Mouse (Mus musculus): Measurements from ENCODE around the gene Slc15a2. TPM values are rescaled to one million over a fixed set of nuclear protein-coding genes. Genes with fewer than 3 reads are reported as not detected.

Slc15a2 gene
- polyA plus RNA-seq, 1 experiment from 2014 or later = 3.7 TPM

GRCm38 (mm10) chr16:36718637-36719036, 66.1 kb downstream of the Slc15a2 start:
- Histone ChIP-seq H3K27me3 (ENCODE audit: control insufficient read depth, insufficient read depth, low read length) (no peaks in the 10 kb centered on the region), H3K9ac (ENCODE audit: low read depth, low read length) (no peak overlapping the region), H3K4me2 (replicated peaks; ENCODE audit: low read depth, low read length) (no peak overlapping the region), H3K27ac (ENCODE audit: low read depth, low read length) (no peak overlapping the region), H3K4me1 (replicated peaks; ENCODE audit: control insufficient read depth, insufficient read depth, low read length) (no peaks in the 10 kb centered on the region), H3K4me3 (ENCODE audit: low read depth, low read length) (no peak overlapping the region), H3K9me3 (ENCODE audit: control insufficient read depth, low read length) (no peaks in the 10 kb centered on the region), H3K36me3 (ENCODE audit: control insufficient read depth, insufficient read depth, low read length) (no peaks in the 10 kb centered on the region)
- DNase-seq (ENCODE audit: low spot score) (no peak), ATAC-seq (ENCODE audit: low FRiP score) (no peak)

GRCm38 (mm10) chr16:36717481-36717880, 67.3 kb downstream of the Slc15a2 start:
- ATAC-seq (ENCODE audit: low FRiP score) (no peak), DNase-seq (ENCODE audit: low spot score) (no peak)
- Histone ChIP-seq H3K4me2 (replicated peaks; ENCODE audit: low read depth, low read length) (no peak overlapping the region), H3K4me3 (ENCODE audit: low read depth, low read length) (no peak overlapping the region), H3K9ac (ENCODE audit: low read depth, low read length) (no peak overlapping the region), H3K4me1 (replicated peaks; ENCODE audit: control insufficient read depth, insufficient read depth, low read length) (no peaks in the 10 kb centered on the region), H3K9me3 (ENCODE audit: control insufficient read depth, low read length) (no peaks in the 10 kb centered on the region), H3K27ac (ENCODE audit: low read depth, low read length) (no peak overlapping the region), H3K36me3 (ENCODE audit: control insufficient read depth, insufficient read depth, low read length) (no peaks in the 10 kb centered on the region), H3K27me3 (ENCODE audit: control insufficient read depth, insufficient read depth, low read length) (no peaks in the 10 kb centered on the region)
- WGBS = 93% methylated on average over 4 of the region's 4 CpGs

GRCm38 (mm10) chr16:36711760-36712159, 73.0 kb downstream of the Slc15a2 start:
- Histone ChIP-seq H3K27me3 (ENCODE audit: control insufficient read depth, insufficient read depth, low read length) (no peaks in the 10 kb centered on the region), H3K27ac (ENCODE audit: low read depth, low read length) (no peak overlapping the region), H3K9ac (ENCODE audit: low read depth, low read length) (no peak overlapping the region), H3K4me2 (replicated peaks; ENCODE audit: low read depth, low read length) (no peak overlapping the region), H3K36me3 (ENCODE audit: control insufficient read depth, insufficient read depth, low read length) (no peaks in the 10 kb centered on the region), H3K4me3 (ENCODE audit: low read depth, low read length) (no peak overlapping the region), H3K9me3 (ENCODE audit: control insufficient read depth, low read length) (no peaks in the 10 kb centered on the region), H3K4me1 (replicated peaks; ENCODE audit: control insufficient read depth, insufficient read depth, low read length) (no peaks in the 10 kb centered on the region)
- DNase-seq (ENCODE audit: low spot score) (no peak), ATAC-seq (ENCODE audit: low FRiP score) (no peak)
- 94% methylated on average over 12 of the region's 12 CpGs for WGBS

GRCm38 (mm10) chr16:36710794-36711193, 74.0 kb downstream of the Slc15a2 start:
- Histone ChIP-seq H3K4me1 (replicated peaks; ENCODE audit: control insufficient read depth, insufficient read depth, low read length) (no peaks in the 10 kb centered on the region), H3K9ac (ENCODE audit: low read depth, low read length) (no peak overlapping the region), H3K27ac (ENCODE audit: low read depth, low read length) (no peak overlapping the region), H3K27me3 (ENCODE audit: control insufficient read depth, insufficient read depth, low read length) (no peaks in the 10 kb centered on the region), H3K9me3 (ENCODE audit: control insufficient read depth, low read length) (no peaks in the 10 kb centered on the region), H3K36me3 (ENCODE audit: control insufficient read depth, insufficient read depth, low read length) (no peaks in the 10 kb centered on the region), H3K4me2 (replicated peaks; ENCODE audit: low read depth, low read length) (no peak overlapping the region), H3K4me3 (ENCODE audit: low read depth, low read length) (no peak overlapping the region)
- 94% methylated on average over 2 of the region's 2 CpGs for WGBS
- no peak for DNase-seq (ENCODE audit: low spot score)
- no peak for ATAC-seq (ENCODE audit: low FRiP score)

- H3K36me3 ChIP-seq (ENCODE audit: control insufficient read depth, insufficient read depth, low read length) = no peaks in the 10 kb centered on the region
- no peak overlapping the region for H3K4me2 ChIP-seq (replicated peaks; ENCODE audit: low read depth, low read length)
- ATAC-seq (ENCODE audit: low FRiP score) (no peak), DNase-seq (ENCODE audit: low spot score) (no peak)
- H3K4me3 ChIP-seq (ENCODE audit: low read depth, low read length) = no peak overlapping the region
- WGBS = 91% methylated on average over 17 of the region's 17 CpGs
- no peaks in the 10 kb centered on the region for H3K4me1 ChIP-seq (replicated peaks; ENCODE audit: control insufficient read depth, insufficient read depth, low read length)
- H3K27ac ChIP-seq (ENCODE audit: low read depth, low read length) = no peak overlapping the region
- H3K27me3 ChIP-seq (ENCODE audit: control insufficient read depth, insufficient read depth, low read length) = no peaks in the 10 kb centered on the region
- no peaks in the 10 kb centered on the region for H3K9me3 ChIP-seq (ENCODE audit: control insufficient read depth, low read length)
- H3K9ac ChIP-seq (ENCODE audit: low read depth, low read length) = no peak overlapping the region
Observed at GRCm38 (mm10) chr16:36709405-36709804, 75.4 kb downstream of the Slc15a2 start.

- Histone ChIP-seq H3K27ac (ENCODE audit: low read depth, low read length) (no peak overlapping the region), H3K9ac (ENCODE audit: low read depth, low read length) (no peak overlapping the region), H3K4me3 (ENCODE audit: low read depth, low read length) (no peak overlapping the region), H3K27me3 (ENCODE audit: control insufficient read depth, insufficient read depth, low read length) (no peaks in the 10 kb centered on the region), H3K9me3 (ENCODE audit: control insufficient read depth, low read length) (no peaks in the 10 kb centered on the region), H3K36me3 (ENCODE audit: control insufficient read depth, insufficient read depth, low read length) (no peaks in the 10 kb centered on the region), H3K4me1 (replicated peaks; ENCODE audit: control insufficient read depth, insufficient read depth, low read length) (no peaks in the 10 kb centered on the region), H3K4me2 (replicated peaks; ENCODE audit: low read depth, low read length) (no peak overlapping the region)
- 88% methylated on average over 7 of the region's 7 CpGs for WGBS
- no peak for DNase-seq (ENCODE audit: low spot score)
- no peak for ATAC-seq (ENCODE audit: low FRiP score)
Observed at GRCm38 (mm10) chr16:36708751-36709150, 76.0 kb downstream of the Slc15a2 start.

- ATAC-seq (ENCODE audit: low FRiP score) (no peak), DNase-seq (ENCODE audit: low spot score) (no peak)
- Histone ChIP-seq H3K36me3 (ENCODE audit: control insufficient read depth, insufficient read depth, low read length) (no peaks in the 10 kb centered on the region), H3K27me3 (ENCODE audit: control insufficient read depth, insufficient read depth, low read length) (no peaks in the 10 kb centered on the region), H3K4me1 (replicated peaks; ENCODE audit: control insufficient read depth, insufficient read depth, low read length) (no peaks in the 10 kb centered on the region), H3K4me2 (replicated peaks; ENCODE audit: low read depth, low read length) (no peak overlapping the region), H3K27ac (ENCODE audit: low read depth, low read length) (no peak overlapping the region), H3K9ac (ENCODE audit: low read depth, low read length) (no peak overlapping the region), H3K4me3 (ENCODE audit: low read depth, low read length) (no peak overlapping the region), H3K9me3 (ENCODE audit: control insufficient read depth, low read length) (no peaks in the 10 kb centered on the region)
- 79% methylated on average over 6 of the region's 6 CpGs for WGBS
Observed at GRCm38 (mm10) chr16:36707702-36708423, 76.9 kb downstream of the Slc15a2 start.

- Histone ChIP-seq H3K4me3 (ENCODE audit: low read depth, low read length) (no peak overlapping the region), H3K4me2 (replicated peaks; ENCODE audit: low read depth, low read length) (no peak overlapping the region), H3K27me3 (ENCODE audit: control insufficient read depth, insufficient read depth, low read length) (no peaks in the 10 kb centered on the region), H3K4me1 (replicated peaks; ENCODE audit: control insufficient read depth, insufficient read depth, low read length) (no peaks in the 10 kb centered on the region), H3K36me3 (ENCODE audit: control insufficient read depth, insufficient read depth, low read length) (no peaks in the 10 kb centered on the region), H3K9ac (ENCODE audit: low read depth, low read length) (no peak overlapping the region), H3K27ac (ENCODE audit: low read depth, low read length) (no peak overlapping the region), H3K9me3 (ENCODE audit: control insufficient read depth, low read length) (no peaks in the 10 kb centered on the region)
- DNase-seq (ENCODE audit: low spot score) (no peak), ATAC-seq (ENCODE audit: low FRiP score) (no peak)
- 92% methylated on average over 2 of the region's 2 CpGs for WGBS
Observed at GRCm38 (mm10) chr16:36700484-36700883, 84.3 kb downstream of the Slc15a2 start.

All from hindbrain, embryonic 11.5 days (tissue).